Mouse (Mus musculus) limb, embryonic 11.5 days (tissue): ENCODE measurements around the gene Ttll13. TPM values are rescaled to one million over a fixed set of nuclear protein-coding genes. Genes with fewer than 3 reads are reported as not detected.

Source experiments
- ATAC-seq: fragments of 200-750 bp; cut with Nextera tagmentation; 2 replicates; pipeline ENCODE4 v1.8.0; 2017; ENCODE audit warnings: low read depth; ENCODE audit not compliant: insufficient number of reproducible peaks, low FRiP score, low TSS enrichment
- DNase-seq: peaks from one replicate; pipeline ENCODE4 v3.0.0-alpha.2; 2015; ENCODE audit warnings: low spot score
- H3K27ac ChIP-seq: fragments of 300-500 bp; sonication (generic); replicated peaks from 2 replicates; pipeline ENCODE4 v1.5.1; 2014; ENCODE audit warnings: low read depth, mild to moderate bottlenecking, low read length
- H3K27me3 ChIP-seq: fragments of 300-500 bp; sonication (generic); 2 replicates; pipeline ENCODE4 v1.6.1; 2014; ENCODE audit warnings: mild to moderate bottlenecking, low read length, mixed read lengths; ENCODE audit not compliant: control insufficient read depth, insufficient read depth
- H3K36me3 ChIP-seq: fragments of 300-500 bp; sonication (generic); 2 replicates; pipeline ENCODE4 v1.6.1; 2014; ENCODE audit warnings: mild to moderate bottlenecking, low read length, moderate library complexity, mixed read lengths; ENCODE audit not compliant: control insufficient read depth, insufficient read depth
- H3K4me1 ChIP-seq: fragments of 300-500 bp; sonication (generic); 2 replicates; pipeline ENCODE4 v1.6.1; 2014; ENCODE audit warnings: low read length, mixed read lengths; ENCODE audit not compliant: control insufficient read depth, insufficient read depth
- H3K4me2 ChIP-seq: fragments of 300-500 bp; sonication (generic); 2 replicates; pipeline ENCODE4 v1.6.1; 2014; ENCODE audit warnings: low read depth, mild to moderate bottlenecking, moderate library complexity; ENCODE audit not compliant: severe bottlenecking
- H3K4me3 ChIP-seq: fragments of 300-500 bp; sonication (generic); 2 replicates; pipeline ENCODE4 v1.5.1; 2014; ENCODE audit warnings: low read depth, low read length
- H3K9ac ChIP-seq: fragments of 300-500 bp; sonication (generic); 2 replicates; pipeline ENCODE4 v1.6.1; 2014; ENCODE audit warnings: mild to moderate bottlenecking, low read length
- H3K9me3 ChIP-seq: fragments of 300-500 bp; sonication (generic); 2 replicates; pipeline ENCODE4 v1.6.1; 2016; ENCODE audit warnings: low read length; ENCODE audit not compliant: control insufficient read depth
- WGBS: fragments of 180-500 bp; shearing (Covaris S2); extraction: QIAGEN DNeasy Blood & Tissue Kit; methylation state at CpG from one replicate; pipeline ENCODE4 v1.1.7; 2014; 5-methylcytosine and 5-hydroxymethylcytosine counted together
- polyA plus RNA-seq: library from polyadenylated mRNA; unstranded; fragments of >200 nt; fragmentation: Nextera tagmentation; extraction: Ambion mirVana; gene quantifications from 2 replicates; pipeline ENCODE4 v1.2.1, GENCODE M21; 2014

Ttll13 gene
- polyA plus RNA-seq, 1 experiment from 2014 or later, result 0.91 TPM

GRCm38 (mm10) chr7:80208738-80209430 lies 37.3 kb upstream of the Ttll13 start:
- Histone ChIP-seq H3K9me3 (no peaks in the 10 kb centered on the region), H3K4me1 (peaks cover 3% of the 10 kb centered on the region; the same call in 1 of the 2 replicates), H3K27ac (no peak overlapping the region), H3K4me3 (no peak overlapping the region), H3K27me3 (no peaks in the 10 kb centered on the region), H3K9ac (no peak overlapping the region), H3K36me3 (no peaks in the 10 kb centered on the region; the same call in 1 of the 2 replicates), H3K4me2 (no peak overlapping the region)
- ATAC-seq (no peak), DNase-seq (no peak)
- 84% methylated on average over 10 of the region's 10 CpGs for WGBS

DNA sequence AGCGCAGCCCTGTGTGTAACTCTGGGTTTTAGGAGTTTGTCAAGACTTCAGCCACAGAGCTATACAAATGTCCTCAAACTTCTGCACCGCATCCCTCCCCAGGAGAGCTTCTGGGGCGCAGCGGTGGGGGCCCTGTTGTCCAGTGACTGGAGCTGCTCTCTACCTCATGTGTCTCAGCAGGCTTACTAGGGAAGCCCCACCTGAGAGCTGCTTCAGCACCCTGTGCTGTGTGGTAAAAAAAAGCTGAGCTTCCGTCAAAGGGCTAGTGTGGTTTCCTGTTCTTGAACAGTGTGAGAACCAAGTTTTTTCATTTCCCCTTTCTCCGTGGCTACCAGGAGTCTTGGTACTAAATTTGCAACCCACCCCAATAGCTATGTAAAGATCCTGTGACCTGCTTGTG lies 36.5 kb upstream of the Ttll13 start:
- no peak overlapping the region for H3K4me2 ChIP-seq
- H3K27ac ChIP-seq, result no peak overlapping the region
- no peaks in the 10 kb centered on the region for H3K27me3 ChIP-seq
- H3K4me1 ChIP-seq, result peaks cover 3% of the 10 kb centered on the region; the same call in 1 of the 2 replicates
- no peaks in the 10 kb centered on the region for H3K9me3 ChIP-seq
- H3K36me3 ChIP-seq, result no peaks in the 10 kb centered on the region; the same call in 1 of the 2 replicates
- H3K4me3 ChIP-seq, result no peak overlapping the region
- no peak overlapping the region for H3K9ac ChIP-seq
- DNase-seq (no peak), ATAC-seq (no peak)
- 77% methylated on average over 6 of the region's 6 CpGs for WGBS

DNA sequence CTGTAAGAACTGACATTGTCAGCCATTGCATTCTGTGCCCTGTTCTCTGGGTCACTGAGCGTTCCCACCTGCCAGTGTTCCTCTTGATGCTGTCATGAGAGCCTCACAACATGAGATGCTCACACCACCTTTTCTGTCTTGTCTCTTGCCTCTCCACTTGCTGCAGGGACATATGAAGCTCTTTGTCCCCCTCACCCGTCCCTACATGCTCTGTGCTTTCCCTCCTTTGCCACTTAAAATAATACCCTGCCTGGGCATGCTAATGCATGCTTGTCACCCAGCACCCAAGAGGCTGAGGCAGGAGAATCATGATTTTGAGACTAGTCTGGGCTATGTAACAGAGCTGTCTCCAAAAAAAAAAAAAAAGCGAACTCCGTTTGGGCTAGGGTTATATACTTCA lies 35.2 kb upstream of the Ttll13 start:
- H3K4me3 ChIP-seq, result no peak overlapping the region
- DNase-seq, result no peak
- no peaks in the 10 kb centered on the region; the same call in 1 of the 2 replicates for H3K36me3 ChIP-seq
- no peak for ATAC-seq
- H3K27me3 ChIP-seq, result no peaks in the 10 kb centered on the region
- 89% methylated on average over 4 of the region's 4 CpGs for WGBS
- no peak overlapping the region for H3K27ac ChIP-seq
- H3K9me3 ChIP-seq, result no peaks in the 10 kb centered on the region
- H3K4me2 ChIP-seq, result no peak overlapping the region
- peaks cover 3% of the 10 kb centered on the region; the same call in 1 of the 2 replicates for H3K4me1 ChIP-seq
- H3K9ac ChIP-seq, result no peak overlapping the region

DNA sequence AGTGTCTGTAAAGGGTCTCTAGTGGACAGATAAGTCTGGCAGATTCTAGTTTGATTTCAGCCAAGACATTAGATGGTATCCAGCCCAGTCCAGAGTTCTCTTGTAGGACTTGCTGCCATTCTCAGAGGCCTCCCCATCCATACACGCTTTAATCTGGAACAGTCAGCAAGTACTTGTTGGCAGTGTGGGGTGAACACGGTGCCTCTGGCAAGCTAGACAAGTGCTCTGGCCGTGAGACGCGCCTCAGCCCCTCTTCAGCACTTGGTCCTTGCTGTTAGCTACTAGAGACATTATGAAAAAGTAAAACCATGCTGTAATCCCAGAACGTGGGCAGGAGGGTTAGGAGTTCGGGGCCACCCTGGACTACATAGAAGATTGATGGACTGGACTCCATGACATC lies 32.6 kb upstream of the Ttll13 start:
- no peaks in the 10 kb centered on the region for H3K4me1 ChIP-seq
- H3K27ac ChIP-seq, result no peak overlapping the region
- H3K4me3 ChIP-seq, result no peak overlapping the region
- H3K36me3 ChIP-seq, result peaks cover 3% of the 10 kb centered on the region
- DNase-seq (no peak), ATAC-seq (no peak)
- no peak overlapping the region for H3K4me2 ChIP-seq
- no peaks in the 10 kb centered on the region for H3K9me3 ChIP-seq
- H3K9ac ChIP-seq, result no peak overlapping the region
- 94% methylated on average over 7 of the region's 7 CpGs for WGBS
- H3K27me3 ChIP-seq, result no peaks in the 10 kb centered on the region

GRCm38 (mm10) chr7:80214459-80214858 lies 31.7 kb upstream of the Ttll13 start:
- no peak overlapping the region for H3K4me3 ChIP-seq
- no peak overlapping the region for H3K27ac ChIP-seq
- no peak overlapping the region for H3K9ac ChIP-seq
- H3K4me1 ChIP-seq, result no peaks in the 10 kb centered on the region
- no peak overlapping the region for H3K4me2 ChIP-seq
- no peaks in the 10 kb centered on the region for H3K9me3 ChIP-seq
- DNase-seq, result no peak
- no peak for ATAC-seq
- 79% methylated on average over 8 of the region's 8 CpGs for WGBS
- peaks cover 8% of the 10 kb centered on the region for H3K36me3 ChIP-seq
- H3K27me3 ChIP-seq, result no peaks in the 10 kb centered on the region

DNA sequence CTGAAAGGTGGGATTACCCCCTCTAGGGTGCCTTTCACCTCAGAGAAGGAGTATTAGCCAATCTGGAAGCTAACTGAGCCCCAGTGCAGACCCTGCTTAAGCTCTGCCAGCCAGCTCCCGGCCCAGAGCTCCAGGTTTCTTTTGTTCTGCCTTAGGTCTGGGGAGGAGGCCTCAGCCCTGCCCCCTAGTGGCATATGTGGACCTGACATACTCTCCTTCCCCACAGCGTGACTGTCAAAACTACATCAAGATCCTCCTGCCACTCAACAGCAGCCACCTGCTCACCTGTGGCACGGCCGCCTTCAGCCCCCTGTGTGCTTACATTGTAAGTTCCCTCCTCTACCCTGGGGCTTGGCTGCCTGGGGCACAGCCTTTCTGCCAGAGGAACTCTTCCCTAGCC lies 30.8 kb upstream of the Ttll13 start:
- Histone ChIP-seq H3K4me1 (no peaks in the 10 kb centered on the region), H3K27ac (0 out of 2 replicates have a peak overlapping the region, but pooled peaks have one; percentile 14), H3K27me3 (no peaks in the 10 kb centered on the region), H3K4me3 (no peak overlapping the region), H3K4me2 (no peak overlapping the region), H3K9ac (peak overlapping the region; percentile 63), H3K9me3 (no peaks in the 10 kb centered on the region), H3K36me3 (peaks cover 12% of the 10 kb centered on the region)
- DNase-seq, result peak; percentile 90
- 25% methylated on average over 4 of the region's 4 CpGs for WGBS
- ATAC-seq, result peak; percentile 65

- DNase-seq, result no peak
- Histone ChIP-seq H3K4me2 (no peak overlapping the region), H3K36me3 (peaks cover 12% of the 10 kb centered on the region), H3K4me1 (no peaks in the 10 kb centered on the region), H3K27me3 (no peaks in the 10 kb centered on the region), H3K9ac (no peak overlapping the region), H3K9me3 (no peaks in the 10 kb centered on the region), H3K4me3 (no peak overlapping the region), H3K27ac (no peak overlapping the region)
- WGBS, result 86% methylated on average over 8 of the region's 8 CpGs
- no peak for ATAC-seq
These were observed 29.6 kb upstream of the Ttll13 start for GRCm38 (mm10) chr7:80216566-80216965.

- ATAC-seq (no peak), DNase-seq (no peak)
- no peak overlapping the region for H3K27ac ChIP-seq
- 0 out of 2 replicates have a peak overlapping the region, but pooled peaks have one; percentile 13 for H3K9ac ChIP-seq
- no peaks in the 10 kb centered on the region for H3K27me3 ChIP-seq
- WGBS, result 91% methylated on average over 9 of the region's 9 CpGs
- H3K4me1 ChIP-seq, result no peaks in the 10 kb centered on the region
- no peak overlapping the region for H3K4me2 ChIP-seq
- H3K9me3 ChIP-seq, result no peaks in the 10 kb centered on the region
- peaks cover 13% of the 10 kb centered on the region for H3K36me3 ChIP-seq
- H3K4me3 ChIP-seq, result no peak overlapping the region
These were observed 27.5 kb upstream of the Ttll13 start for GRCm38 (mm10) chr7:80218666-80219065.
